Mouse (Mus musculus) cerebellum, adult 2 months (tissue): ENCODE measurements around the gene Inpp4b. TPM values are rescaled to one million over a fixed set of nuclear protein-coding genes. Genes with fewer than 3 reads are reported as not detected.
"Not testable (repeated sequence)": the region's sequence is repeated elsewhere in the genome, so short reads cannot be mapped to it uniquely, and the experiment has no call there.

Experiments used
- DNase-seq, 2 experiments: peaks; one replicate each; pipeline ENCODE4 v3.0.0; 2021
- H3K27ac ChIP-seq: fragments of 200-500 bp; 2 replicates; pipeline ENCODE4 v1.5.1; 2012; ENCODE audit warnings: low read length, control low read depth, inconsistent platforms; ENCODE audit not compliant: insufficient read depth
- H3K27me3 ChIP-seq: fragments of 200-500 bp; 2 replicates; pipeline ENCODE4 v1.6.1; 2012; ENCODE audit warnings: inconsistent platforms, mild to moderate bottlenecking, low read length, moderate library complexity; ENCODE audit not compliant: control insufficient read depth, insufficient read depth
- H3K4me1 ChIP-seq: fragments of 200-500 bp; 2 replicates; pipeline ENCODE4 v1.6.1; 2011; ENCODE audit warnings: low read length; ENCODE audit not compliant: control insufficient read depth, insufficient read depth
- H3K4me3 ChIP-seq: fragments of 200-500 bp; replicated peaks from 2 replicates; pipeline ENCODE3; 2011; ENCODE audit warnings: mild to moderate bottlenecking, low read depth, low read length, control low read depth; ENCODE audit not compliant: insufficient read depth
- CTCF ChIP-seq: fragments of 200-500 bp; IDR thresholded peaks from 2 replicates; pipeline ENCODE4 v1.5.1; 2011; ENCODE audit warnings: low read depth, mild to moderate bottlenecking, control low read depth, low read length, moderate library complexity, borderline replicate concordance; ENCODE audit not compliant: insufficient read depth
- POLR2A ChIP-seq: fragments of 200-500 bp; IDR thresholded peaks from 2 replicates; pipeline ENCODE4 v1.6.1; 2011; ENCODE audit warnings: low read length, control low read depth, borderline replicate concordance; ENCODE audit not compliant: insufficient read depth
- WGBS: fragments of 180-500 bp; shearing (Covaris S2); methylation state at CpG from one replicate; pipeline ENCODE4 v1.1.7; 2018; 5-methylcytosine and 5-hydroxymethylcytosine counted together
- polyA plus RNA-seq: library from polyadenylated mRNA; depleted of rRNA; stranded (reverse); fragments of >200 nt; gene quantifications from 2 replicates; pipeline ENCODE4 v1.2.3, GENCODE M21; 2012

Gene Inpp4b
- polyA plus RNA-seq, 1 experiment = 11.8 TPM

DNA sequence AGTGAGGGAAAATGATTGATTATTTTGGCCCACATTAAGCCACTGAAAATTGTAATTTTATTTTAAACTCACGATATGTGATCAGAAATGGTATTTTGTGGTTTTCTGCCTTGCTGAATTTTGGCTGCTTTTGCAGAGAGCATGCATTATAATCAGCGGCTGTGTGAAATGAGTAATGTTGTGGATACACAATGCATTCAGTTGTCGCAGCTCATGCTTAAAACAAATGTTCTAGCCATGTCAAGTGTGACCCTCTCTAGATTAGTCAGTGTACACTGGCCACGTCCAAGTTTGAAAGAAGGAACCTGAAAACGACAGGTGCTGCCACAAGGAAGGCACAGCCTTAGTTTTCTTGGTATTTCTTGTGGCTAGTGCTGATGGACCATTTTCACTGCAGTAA, 450.3 kb downstream of the Inpp4b start:
- Histone ChIP-seq H3K27ac (no peak overlapping the region), H3K4me3 (no peak overlapping the region), H3K27me3 (no peaks in the 10 kb centered on the region), H3K4me1 (no peaks in the 10 kb centered on the region; the same call in 1 of the 2 replicates)
- TF ChIP-seq CTCF (no peak), POLR2A (no peak)
- 61% methylated on average over 5 of the region's 5 CpGs for WGBS
- DNase-seq = no peak

DNA sequence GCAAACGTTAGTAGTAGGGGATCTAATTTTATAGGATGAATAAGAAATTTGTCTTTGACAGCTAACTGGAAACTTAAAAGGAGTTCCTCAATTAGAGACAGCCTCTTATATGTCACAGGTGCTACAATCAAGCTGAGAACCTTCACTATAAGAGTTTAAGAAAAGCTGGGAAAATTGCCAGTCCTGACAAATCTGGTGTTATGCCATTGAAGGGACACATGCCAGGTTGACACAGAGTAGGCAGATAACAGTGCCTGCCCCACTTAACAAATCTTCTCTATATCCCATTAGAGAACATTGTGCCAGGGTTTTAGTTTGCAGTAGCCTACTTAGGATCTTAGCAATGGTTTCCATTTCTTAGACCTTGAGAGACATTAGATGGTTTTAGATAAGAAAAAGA, 456.1 kb downstream of the Inpp4b start:
- peak; percentile 47 to 72 for DNase-seq
- Histone ChIP-seq H3K4me1 (peaks cover 4% of the 10 kb centered on the region; the same call in 1 of the 2 replicates), H3K4me3 (no peak overlapping the region), H3K27me3 (no peaks in the 10 kb centered on the region), H3K27ac (no peak overlapping the region)
- WGBS = 15% methylated on average over 1 of the region's 1 CpGs
- TF ChIP-seq POLR2A (no peak), CTCF (no peak)

DNA sequence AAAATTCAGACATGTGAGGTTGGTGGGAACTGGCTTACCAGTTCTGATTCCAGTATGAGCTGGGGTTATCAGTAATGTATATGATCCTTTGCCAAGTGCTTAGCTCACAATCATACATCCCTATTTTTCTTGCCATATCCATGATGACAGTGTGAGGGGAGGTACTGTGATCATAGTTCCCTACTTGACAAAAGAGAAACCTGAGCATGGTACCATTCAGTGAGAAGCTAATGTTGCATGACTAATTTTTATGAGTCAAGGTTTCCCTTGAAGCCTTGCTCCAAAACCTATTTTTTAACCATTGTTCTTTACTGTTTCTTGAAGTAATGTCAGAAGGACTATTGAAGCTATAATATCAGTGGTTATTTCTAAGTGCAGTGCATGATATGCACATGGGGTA, 458.4 kb downstream of the Inpp4b start:
- TF ChIP-seq CTCF (no peak), POLR2A (no peak)
- Histone ChIP-seq H3K27ac (no peak overlapping the region), H3K27me3 (no peaks in the 10 kb centered on the region), H3K4me1 (peaks cover 4% of the 10 kb centered on the region; the same call in 1 of the 2 replicates), H3K4me3 (no peak overlapping the region)
- no peak for DNase-seq

DNA sequence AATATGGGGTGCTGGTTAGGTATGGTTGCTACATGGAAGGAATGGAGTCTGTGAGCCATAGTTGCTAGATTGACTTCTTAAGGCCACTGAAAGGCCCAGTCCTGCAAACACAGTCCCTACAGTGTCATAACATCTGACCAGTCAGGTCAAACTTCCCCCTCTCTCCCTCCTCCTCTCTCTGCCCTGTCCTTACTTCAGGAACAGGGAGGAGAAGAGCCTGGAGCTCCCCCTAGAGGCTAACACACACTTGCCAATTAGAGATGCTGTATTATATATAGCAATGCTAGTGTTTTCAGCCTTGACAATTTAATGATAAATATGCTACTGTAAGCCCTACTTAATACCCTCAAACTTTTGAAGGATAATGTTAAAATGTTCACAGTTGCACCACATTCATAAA, 464.4 kb downstream of the Inpp4b start:
- Histone ChIP-seq H3K27ac (no peak overlapping the region), H3K27me3 (no peaks in the 10 kb centered on the region), H3K4me3 (no peak overlapping the region), H3K4me1 (peaks cover 4% of the 10 kb centered on the region; the same call in 1 of the 2 replicates)
- DNase-seq = peak; percentile 56 to 66
- no peak for TF ChIP-seq POLR2A
- peak; percentile 75; the same call in 1 of the 2 replicates for TF ChIP-seq CTCF

DNA sequence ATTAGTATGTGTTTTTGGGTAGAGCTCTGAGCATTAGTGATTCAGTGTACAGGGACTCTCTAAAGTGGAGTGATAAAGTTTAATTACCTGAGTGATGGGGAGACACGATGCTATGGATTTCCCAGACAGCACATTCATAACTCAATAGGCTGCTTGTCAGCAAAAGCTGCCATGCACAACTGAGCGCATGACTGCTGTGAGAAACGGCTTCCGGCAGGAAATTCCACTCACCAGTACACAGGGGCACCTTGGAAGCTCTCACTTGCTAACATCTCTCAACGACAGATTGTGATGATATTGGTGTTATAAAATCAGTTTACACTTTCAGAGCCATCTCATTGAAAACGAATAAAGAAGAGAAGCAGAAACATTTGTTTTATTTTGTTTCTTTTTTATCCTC, 465.2 kb downstream of the Inpp4b start:
- no peaks in the 10 kb centered on the region for H3K27me3 ChIP-seq
- DNase-seq = no peak
- no peak overlapping the region for H3K27ac ChIP-seq
- H3K4me1 ChIP-seq = peaks cover 4% of the 10 kb centered on the region; the same call in 1 of the 2 replicates
- H3K4me3 ChIP-seq = no peak overlapping the region
- 55% methylated on average over 6 of the region's 6 CpGs for WGBS
- TF ChIP-seq POLR2A (no peak), CTCF (no peak)

DNA sequence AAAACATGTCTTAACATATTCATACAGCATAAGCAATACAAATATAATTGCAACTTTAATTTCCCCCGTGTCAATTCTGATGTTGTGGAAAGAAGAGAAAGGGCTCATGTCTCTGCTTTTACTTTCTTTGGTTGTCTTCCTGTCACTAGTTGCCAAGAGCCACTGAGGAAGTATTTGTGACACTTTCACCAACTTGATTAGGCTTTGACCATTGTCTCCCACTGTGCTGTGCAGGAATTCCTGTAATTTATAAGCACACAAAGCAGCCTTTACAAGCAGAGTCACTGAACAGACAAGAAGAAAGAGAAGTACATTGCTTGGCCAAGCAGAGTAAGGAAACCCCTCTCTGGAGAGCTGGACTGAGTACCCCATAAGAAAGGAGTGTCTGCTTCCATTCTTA, 466.1 kb downstream of the Inpp4b start:
- WGBS = 69% methylated on average over 1 of the region's 1 CpGs
- DNase-seq = no peak
- H3K4me1 ChIP-seq = peaks cover 4% of the 10 kb centered on the region; the same call in 1 of the 2 replicates
- no peak for TF ChIP-seq CTCF
- TF ChIP-seq POLR2A = no peak
- no peak overlapping the region for H3K4me3 ChIP-seq
- no peaks in the 10 kb centered on the region for H3K27me3 ChIP-seq
- H3K27ac ChIP-seq = no peak overlapping the region

DNA sequence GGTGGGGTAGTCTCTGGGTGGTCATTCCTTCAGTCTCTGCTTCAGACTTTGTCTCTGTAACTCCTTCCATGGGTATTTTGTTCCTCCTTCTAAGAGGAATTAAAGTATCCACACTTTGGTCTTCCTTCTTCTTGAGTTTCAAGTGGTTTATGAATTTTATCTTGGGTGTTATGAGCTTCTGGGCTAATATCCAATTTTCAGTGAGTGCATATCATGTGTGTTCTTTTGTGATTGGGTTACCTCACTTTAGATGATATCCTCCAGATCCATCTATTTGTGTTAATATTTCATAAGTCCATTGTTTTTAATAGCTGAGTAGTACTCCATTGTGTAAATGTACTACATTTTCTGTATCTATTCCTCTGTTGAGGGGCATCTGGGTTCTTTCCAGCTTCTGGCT, 467.1 kb downstream of the Inpp4b start:
- not testable (repeated sequence) for H3K27ac ChIP-seq, H3K4me3 ChIP-seq, H3K27me3 ChIP-seq, H3K4me1 ChIP-seq, DNase-seq

DNA sequence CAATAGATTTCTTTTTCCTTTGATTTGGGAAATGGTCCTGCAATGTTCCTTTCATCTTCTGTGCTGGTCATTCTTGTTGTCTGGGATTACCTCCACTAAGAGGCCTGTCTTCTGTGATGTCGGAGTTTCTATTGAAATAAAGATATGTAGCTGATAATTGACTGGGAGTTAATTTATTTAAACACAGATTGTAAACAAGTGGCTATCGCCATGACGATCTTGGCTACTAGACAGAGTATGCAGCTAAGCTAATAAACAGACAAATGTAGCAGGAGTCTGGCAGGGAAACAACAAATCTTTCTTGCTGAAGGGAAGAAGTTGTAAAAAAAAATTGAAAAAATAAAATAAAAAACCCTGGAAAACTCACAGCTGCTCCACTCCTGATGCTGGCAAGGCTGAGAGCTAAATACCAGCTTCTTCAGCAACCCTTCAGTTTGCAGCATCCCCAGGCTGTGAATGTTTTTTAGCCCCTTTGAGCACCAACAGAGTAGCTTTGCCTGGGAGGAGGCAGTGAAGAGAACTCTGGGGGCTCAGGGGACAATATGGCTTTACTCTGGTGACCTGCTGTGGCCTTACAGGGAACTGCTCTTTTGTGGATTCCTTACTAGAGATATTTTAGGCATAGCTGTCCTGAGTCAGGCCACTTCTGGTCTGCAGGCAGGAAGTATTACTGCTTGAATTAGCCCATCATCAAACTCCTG, 469.8 kb downstream of the Inpp4b start:
- Histone ChIP-seq H3K27me3 (no peaks in the 10 kb centered on the region), H3K4me3 (no peak overlapping the region), H3K4me1 (peaks cover 4% of the 10 kb centered on the region; the same call in 1 of the 2 replicates), H3K27ac (no peak overlapping the region)
- no peak; the same call in 1 of the 2 replicates for TF ChIP-seq CTCF
- TF ChIP-seq POLR2A = no peak
- WGBS = 25% methylated on average over 3 of the region's 3 CpGs
- peak; percentile 46 to 49 for DNase-seq

DNA sequence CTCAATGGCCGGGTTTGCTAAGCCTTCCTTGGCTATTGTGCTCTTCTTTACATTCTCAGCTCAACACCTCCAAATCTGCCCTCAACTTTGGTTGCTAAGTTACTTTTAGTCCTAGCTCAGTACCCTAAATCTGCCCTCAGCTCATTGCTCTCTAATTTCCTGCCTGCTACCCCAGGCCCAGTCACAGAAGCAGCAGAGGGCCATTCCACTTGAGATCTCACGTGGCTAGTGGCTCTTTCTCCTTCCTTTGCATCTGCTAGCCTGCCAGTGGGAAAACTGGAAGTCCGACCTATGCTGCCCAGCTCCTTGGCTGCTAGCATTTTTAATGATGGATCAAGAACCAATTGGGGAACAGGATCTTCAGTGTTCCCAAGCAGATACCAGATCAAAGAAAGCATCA, 472.4 kb downstream of the Inpp4b start:
- no peak for DNase-seq
- Histone ChIP-seq H3K27ac (no peak overlapping the region), H3K4me1 (peaks cover 4% of the 10 kb centered on the region; the same call in 1 of the 2 replicates), H3K27me3 (no peaks in the 10 kb centered on the region), H3K4me3 (no peak overlapping the region)
- TF ChIP-seq POLR2A = no peak
- no peak for TF ChIP-seq CTCF
- 77% methylated on average over 3 of the region's 3 CpGs for WGBS
